Mouse (Mus musculus) embryonic fibroblast, embryonic 13.5 days (primary cell): ENCODE measurements around the gene Adamts17.

Experiments used
- CTCF ChIP-seq: IDR thresholded peaks from 2 replicates; pipeline ENCODE4 v1.5.1; 2011; ENCODE audit warnings: mild to moderate bottlenecking, control low read depth, low read length, moderate library complexity, borderline replicate concordance; ENCODE audit not compliant: insufficient read depth
- POLR2A ChIP-seq: IDR thresholded peaks from 2 replicates; pipeline ENCODE4 v1.6.1; 2011; ENCODE audit warnings: low read depth, mild to moderate bottlenecking, control low read depth, low read length, moderate library complexity

- no peak for TF ChIP-seq POLR2A
- TF ChIP-seq CTCF, result no peak
Measured at GRCm38 (mm10) chr7:67082751-67083150, 243.2 kb downstream of the Adamts17 start.
